Mouse (Mus musculus) T-cell, adult 66 days (primary cell): ENCODE data around the gene Gin1. TPM values are rescaled to one million over a fixed set of nuclear protein-coding genes. Genes with fewer than 3 reads are reported as not detected.

ENCODE experiments used
- total RNA-seq, 2 experiments: library from RNA; stranded (reverse); gene quantifications; 3 replicates in 1 of 2; 4 replicates in 1 of 2; pipeline ENCODE4 v1.2.4; 2023

Gin1 gene
- 10 to 100 TPM; 10.2 to 10.4 TPM for total RNA-seq

GRCm38 (mm10) chr1:97769904-97770753 lies at the start of gene Gin1, which contains the start of gene Ppip5k2:
Gene Gin1 (plus strand): TSS chr1:97770172.
Gene Ppip5k2 (minus strand): TSS chr1:97770411.

Other genes starting within 250 kb of the Gin1 start
- gene D1Ertd622e, start 108.1 kb upstream of the Gin1 start, total RNA-seq: 10 to 100 TPM; 40.9 to 47.4 TPM
- gene Ppip5k2, start 239 bp downstream of the Gin1 start, total RNA-seq: 10 to 100 TPM; 40.1 to 51.1 TPM